In genomic region chr17:80060828-80061782, GRCm38 (mm10) we compare ENCODE assay signal across 8 mouse cellular contexts. TPM values are rescaled to one million over a fixed set of nuclear protein-coding genes. Genes with fewer than 3 reads are reported as not detected.
DNase-seq lines count a peak whose midpoint lies in the region; ATAC-seq and TF ChIP-seq lines count a peak whose summit lies in the region.

No protein-coding gene starts in this region.

- no peaks in the 10 kb centered on the region for H3K27me3 ChIP-seq in liver, embryonic 11.5 days (replicated peaks; ENCODE audit: control insufficient read depth, insufficient read depth, low read length)
- H3K27me3 ChIP-seq in myocyte (ENCODE audit: control insufficient read depth, insufficient read depth, insufficient read length), result no peaks in the 10 kb centered on the region
- no peaks in the 10 kb centered on the region for H3K27me3 ChIP-seq in stomach, embryonic 14.5 days (ENCODE audit: control insufficient read depth, insufficient read depth, low read length)

- peak; percentile 33 for TF ChIP-seq POLR2A in myocyte (IDR thresholded peaks at IDR 0.05; ENCODE audit: insufficient read length, low read depth)

- H3K4me3 ChIP-seq in left cerebral cortex, adult 2 months, result peak overlapping the region; percentile 89
- H3K4me3 ChIP-seq in liver, embryonic 11.5 days (ENCODE audit: low read depth, low read length), result peak overlapping the region; percentile 90
- H3K4me3 ChIP-seq in myocyte, result peak overlapping the region; percentile 80
- H3K4me3 ChIP-seq in stomach, embryonic 14.5 days (ENCODE audit: low read depth, low read length), result peak overlapping the region; percentile 97

- peak; percentile 39 to 50 for DNase-seq in left cerebral cortex, adult 2 months (ENCODE audit: extremely low spot score in 1 of 2, low spot score in 2 of 2)
- DNase-seq in left cerebral cortex, adult 11 months (ENCODE audit: low spot score), result no peak
- peak; percentile 60 to 61 for DNase-seq in cerebellum, postnatal 14 days
- DNase-seq in gastrocnemius, postnatal 14 days, result peak; percentile 52
- DNase-seq in induced T-regulatory cell, adult 2 months (ENCODE audit: low read depth), result peak; percentile 75
- DNase-seq in liver, embryonic 11.5 days (ENCODE audit: low spot score), result peak; percentile 70

- H3K9ac ChIP-seq in liver, embryonic 11.5 days (ENCODE audit: low read depth, low read length), result peak overlapping the region; percentile 96
- H3K9ac ChIP-seq in stomach, embryonic 14.5 days (replicated peaks; ENCODE audit: low read depth, low read length), result peak overlapping the region; percentile 98

- H3ac ChIP-seq in myocyte (ENCODE audit: control insufficient read depth, insufficient read length), result peak overlapping the region; percentile 99

- H3K27ac ChIP-seq in left cerebral cortex, adult 2 months, result peak overlapping the region; percentile 98
- H3K27ac ChIP-seq in liver, embryonic 11.5 days (ENCODE audit: low read depth, low read length), result peak overlapping the region; percentile 99
- H3K27ac ChIP-seq in stomach, embryonic 14.5 days (ENCODE audit: low read length), result peak overlapping the region; percentile 100

- under 1% methylated on average over 82 of the region's 83 CpGs for WGBS in liver, embryonic 11.5 days
- WGBS in stomach, embryonic 14.5 days, result under 1% methylated on average over 81 of the region's 83 CpGs

- H3K36me3 ChIP-seq in liver, embryonic 11.5 days (ENCODE audit: control insufficient read depth, insufficient read depth, low read length), result no peaks in the 10 kb centered on the region
- no peaks in the 10 kb centered on the region for H3K36me3 ChIP-seq in myocyte (ENCODE audit: control insufficient read depth, insufficient read depth)
- no peaks in the 10 kb centered on the region; the same call in 1 of the 2 replicates for H3K36me3 ChIP-seq in stomach, embryonic 14.5 days (ENCODE audit: control insufficient read depth, insufficient read depth, low read length)

- peaks cover 16% of the 10 kb centered on the region for H3K4me1 ChIP-seq in liver, embryonic 11.5 days (replicated peaks; ENCODE audit: control insufficient read depth, insufficient read depth, low read length)
- peaks cover 12% of the 10 kb centered on the region; the same call in 1 of the 2 replicates for H3K4me1 ChIP-seq in stomach, embryonic 14.5 days (ENCODE audit: control insufficient read depth, insufficient read depth, low read length)

- H3K79me2 ChIP-seq in myocyte (ENCODE audit: control insufficient read depth, insufficient read depth), result peaks cover 51% of the 10 kb centered on the region

- TF ChIP-seq CTCF in left cerebral cortex, adult 2 months (IDR thresholded peaks at IDR 0.05), result no peak; the same call in 1 of the 2 replicates

- intact Hi-C loops in left cerebral cortex, adult 2 months (cut with DNase I), result loop anchor here (2.0 to 5.0 kb wide), 2 partner anchors 86 to 108 kb away; no protein-coding TSS in a partner anchor
- intact Hi-C loops in gastrocnemius, postnatal 14 days (cut with DNase I; ENCODE audit: low total_unique reads), result loop anchor here (10.0 kb wide), 1 partner anchor 74 kb away; no protein-coding TSS in a partner anchor

- peak overlapping the region; percentile 93 for H3K4me2 ChIP-seq in liver, embryonic 11.5 days
- peak overlapping the region; percentile 82 for H3K4me2 ChIP-seq in myocyte (ENCODE audit: low read depth)
- H3K4me2 ChIP-seq in stomach, embryonic 14.5 days (replicated peaks; ENCODE audit: low read depth, low read length), result peak overlapping the region; percentile 85

- peak; percentile 16; the same call in 1 of the 2 replicates for ATAC-seq in liver, embryonic 11.5 days (replicated peaks; ENCODE audit: low FRiP score)
- ATAC-seq in stomach, embryonic 14.5 days (ENCODE audit: insufficient number of reproducible peaks, insufficient read depth, low FRiP score, low read depth), result no peak

- no peaks in the 10 kb centered on the region for H3K9me3 ChIP-seq in liver, embryonic 11.5 days (ENCODE audit: control insufficient read depth, low read length)
- no peaks in the 10 kb centered on the region for H3K9me3 ChIP-seq in stomach, embryonic 14.5 days (ENCODE audit: control insufficient read depth, low read depth, low read length)

TF ChIP-seq in myocyte, 11 proteins besides CTCF, POLR2A, EP300 and RAD21:
- no peak for TF ChIP-seq REST (IDR thresholded peaks at IDR 0.05; ENCODE audit: insufficient read depth, insufficient read length)
- peak in 1 of 3 experiments; percentile 37 for TF ChIP-seq MYOD1 (IDR thresholded peaks at IDR 0.05; ENCODE audit: control insufficient read depth in 1 of 3, insufficient read length in 2 of 3, low read depth in 2 of 3)

RNA-seq across cellular contexts. Expression of gene Hnrnpll, which starts 1.0 kb away (rescaled TPM):
- 10 to 100 TPM; 64.0 to 66.9 TPM for total RNA-seq in left cerebral cortex, adult 2 months (2021)
- total RNA-seq in gastrocnemius, postnatal 14 days (2021), result 10 to 100 TPM; 16.7 to 17.8 TPM
- polyA plus RNA-seq in liver, embryonic 11.5 days (2014; fragmentation: Nextera tagmentation; extraction: Ambion mirVana), result 57.2 and 65.9 TPM in 2 replicates
- polyA plus RNA-seq in myocyte (2012; fragmentation: generic; extraction: Trizol), result 24.0 TPM
- 65.6 and 66.6 TPM in 2 replicates for polyA plus RNA-seq in stomach, embryonic 14.5 days (2014; fragmentation: Nextera tagmentation; extraction: Ambion mirVana)
